Mouse (Mus musculus) embryonic stem cell, embryonic (primary cell): Measurements from ENCODE around the gene Zfp346.

Experiments
- CTCF ChIA-PET, 4 experiments: fragments of 300-600 bp in 2 of 4; fragments of 350-600 bp in 2 of 4; sonication (Branson Sonifier 250); formaldehyde crosslinking; loops; one replicate each; lab custom pipeline; 2022; ENCODE audit warnings: inconsistent platforms in 2 of 4; lab: Charles Lee
- POLR2A ChIA-PET, 4 experiments: fragments of 300-600 bp in 2 of 4; fragments of 350-600 bp in 2 of 4; sonication (Branson Sonifier 250); formaldehyde crosslinking; loops; one replicate each; lab custom pipeline; 2022; ENCODE audit warnings: antibody characterized with exemption in 4 of 4, inconsistent platforms in 1 of 4; lab: Charles Lee

Gene Zfp346

DNA sequence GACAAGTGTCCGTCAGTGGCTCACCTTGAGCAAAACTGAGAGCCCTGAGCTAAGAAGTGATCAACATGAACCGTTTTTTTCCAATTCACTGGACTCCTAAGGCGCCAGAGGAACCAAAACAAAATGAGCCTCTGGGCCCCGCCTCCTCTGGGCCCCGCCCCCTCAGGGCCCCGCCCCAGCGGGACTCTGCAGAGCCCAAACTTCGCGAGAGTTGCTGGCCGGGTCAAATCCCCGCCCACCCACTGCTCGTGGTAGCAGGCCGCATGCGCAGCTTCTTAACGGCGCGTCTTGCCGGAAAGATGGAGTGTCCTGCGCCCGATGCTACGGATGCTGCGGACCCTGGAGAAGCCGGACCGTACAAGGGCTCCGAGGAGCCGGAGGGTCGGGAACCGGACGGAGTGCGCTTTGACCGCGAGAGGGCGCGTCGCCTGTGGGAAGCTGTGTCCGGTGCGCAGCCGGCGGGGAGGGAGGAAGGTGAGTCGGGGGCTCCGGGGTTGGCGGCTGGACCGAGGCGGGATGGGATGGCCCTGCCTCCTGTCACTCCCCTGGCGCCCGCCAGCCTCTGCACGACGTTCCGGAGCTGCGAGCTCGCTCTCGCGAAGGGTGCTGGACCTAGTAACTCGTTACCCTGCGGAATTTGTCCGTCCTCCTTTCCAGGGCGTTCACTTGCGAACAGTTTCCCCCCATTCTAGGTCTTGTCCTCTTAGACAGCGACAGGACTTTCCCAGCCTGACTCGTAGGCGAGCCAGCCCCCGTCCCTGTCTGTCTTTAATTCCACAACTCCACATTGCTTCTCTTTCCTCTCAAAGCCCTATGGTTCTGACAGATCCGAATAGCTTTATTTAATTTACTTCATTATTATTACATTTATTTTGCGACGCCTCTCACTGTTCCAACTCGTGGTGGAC is at the start of gene Zfp346:
TSS of gene Zfp346 (plus strand) at position 267 of the 908 bp plus-strand sequence.
- CTCF ChIA-PET = interaction anchor here (0.5 to 1.4 kb wide), 5 partner anchors 31 to 221 kb away, joined by 3 to 9 read pairs (median 3); no protein-coding TSS in a partner anchor
- POLR2A ChIA-PET = interaction anchor here (0.5 to 6.5 kb wide), 65 partner anchors 8 to 957 kb away, joined by 3 to 58 read pairs (median 4); partner anchors contain the start of genes Fgfr4 (in 2 of the 4), Gm17617 (in 1 of the 4), Lman2 (in 1 of the 4) and Tspan17 (in 1 of the 4)

DNA sequence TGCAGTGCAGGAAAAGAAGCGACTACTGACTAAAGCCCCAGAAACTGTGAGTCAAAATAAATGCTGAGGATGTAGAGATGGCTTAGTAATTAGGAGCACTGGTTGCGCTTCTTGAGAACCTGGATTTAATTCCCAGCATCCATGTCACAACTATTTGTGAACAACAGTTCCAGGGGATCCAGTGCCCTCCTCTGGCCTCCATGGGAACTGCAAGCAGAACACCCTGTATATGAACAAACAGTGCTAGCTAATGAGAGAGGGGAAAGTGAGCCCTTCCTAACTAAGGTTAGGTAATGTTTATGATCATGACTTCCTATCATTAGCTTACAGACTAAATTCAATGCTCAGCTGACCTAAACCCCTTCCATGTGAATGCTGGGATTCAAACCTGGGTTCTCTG is 47.1 kb upstream of the Zfp346 start:
- POLR2A ChIA-PET = interaction anchor here in 1 of 4 experiments (0.8 kb wide), 1 partner anchor 259 kb away, joined by 3 read pairs; no protein-coding TSS in a partner anchor
- CTCF ChIA-PET = interaction anchor here (0.6 to 1.9 kb wide), 11 partner anchors 12 to 292 kb away, joined by 3 to 19 read pairs (median 4); partner anchors contain the start of genes Sncb (in 1 of the 4) and Tspan17 (in 1 of the 4)

DNA sequence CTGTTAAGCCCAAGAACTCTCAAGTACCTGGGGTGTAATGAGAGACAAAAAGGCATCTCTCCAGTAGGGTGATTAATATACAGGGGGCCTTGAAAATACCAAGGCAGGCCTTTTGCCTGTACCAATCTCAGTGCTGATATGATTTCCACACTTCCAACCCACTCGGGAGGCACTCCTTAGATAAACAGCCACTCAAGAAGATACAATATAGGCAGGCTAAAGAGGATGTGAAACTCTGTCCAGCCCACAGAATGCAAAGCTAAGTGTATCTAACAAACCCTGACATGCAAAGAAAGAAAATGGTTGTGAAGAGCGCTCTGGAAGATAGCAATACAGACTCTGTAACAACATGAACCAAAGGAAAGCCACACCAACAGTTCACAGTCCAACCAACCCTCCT is 41.8 kb upstream of the Zfp346 start:
- POLR2A ChIA-PET = interaction anchor here in 1 of 4 experiments (0.6 to 1.3 kb wide), 3 partner anchors 9 to 622 kb away, joined by 3 to 5 read pairs (median 4); no protein-coding TSS in a partner anchor
- CTCF ChIA-PET = interaction anchor here in 1 of 4 experiments (0.6 kb wide), 1 partner anchor 173 kb away, joined by 3 read pairs; no protein-coding TSS in a partner anchor

GRCm38 (mm10) chr13:55069719-55070118 is 35.4 kb upstream of the Zfp346 start:
- ChIA-PET CTCF (interaction anchor here in 3 of 4 experiments (0.5 to 3.3 kb wide), 3 partner anchors 117 to 294 kb away, joined by 5 to 12 read pairs (median 11); no protein-coding TSS in a partner anchor), POLR2A (interaction anchor here in 1 of 4 experiments (1.1 kb wide), 1 partner anchor 36 kb away, joined by 3 read pairs; no protein-coding TSS in a partner anchor)

GRCm38 (mm10) chr13:55071322-55071721 is 33.8 kb upstream of the Zfp346 start:
- POLR2A ChIA-PET = interaction anchor here in 1 of 4 experiments (0.7 to 1.2 kb wide), 2 partner anchors 14 to 87 kb away, joined by 3 to 4 read pairs; no protein-coding TSS in a partner anchor
- CTCF ChIA-PET = interaction anchor here in 3 of 4 experiments (0.6 to 3.3 kb wide), 12 partner anchors 9 to 313 kb away, joined by 3 to 12 read pairs (median 4); partner anchors contain the start of gene Zfp346 (in 1 of the 3)

- POLR2A ChIA-PET = interaction anchor here in 1 of 4 experiments (1.4 kb wide), 1 partner anchor 22 kb away, joined by 4 read pairs; no protein-coding TSS in a partner anchor
- CTCF ChIA-PET = interaction anchor here in 2 of 4 experiments (0.5 to 1.0 kb wide), 2 partner anchors 183 to 276 kb away, joined by 3 read pairs; no protein-coding TSS in a partner anchor
Measured at GRCm38 (mm10) chr13:55075597-55075996, 29.5 kb upstream of the Zfp346 start.

- CTCF ChIA-PET = no interaction called here
Measured at GRCm38 (mm10) chr13:55092588-55092987, 12.5 kb upstream of the Zfp346 start.

GRCm38 (mm10) chr13:55097841-55098240 is 7.3 kb upstream of the Zfp346 start:
- ChIA-PET POLR2A (interaction anchor here (0.6 to 1.6 kb wide), 9 partner anchors 8 to 315 kb away, joined by 3 to 6 read pairs (median 4); no protein-coding TSS in a partner anchor), CTCF (interaction anchor here in 3 of 4 experiments (0.6 to 1.3 kb wide), 5 partner anchors 33 to 184 kb away, joined by 3 to 7 read pairs (median 3); no protein-coding TSS in a partner anchor)

More at GRCm38 (mm10) chr13:55092588-55092987, 12.5 kb upstream of the Zfp346 start:
- POLR2A ChIA-PET = no interaction called here

DNA sequence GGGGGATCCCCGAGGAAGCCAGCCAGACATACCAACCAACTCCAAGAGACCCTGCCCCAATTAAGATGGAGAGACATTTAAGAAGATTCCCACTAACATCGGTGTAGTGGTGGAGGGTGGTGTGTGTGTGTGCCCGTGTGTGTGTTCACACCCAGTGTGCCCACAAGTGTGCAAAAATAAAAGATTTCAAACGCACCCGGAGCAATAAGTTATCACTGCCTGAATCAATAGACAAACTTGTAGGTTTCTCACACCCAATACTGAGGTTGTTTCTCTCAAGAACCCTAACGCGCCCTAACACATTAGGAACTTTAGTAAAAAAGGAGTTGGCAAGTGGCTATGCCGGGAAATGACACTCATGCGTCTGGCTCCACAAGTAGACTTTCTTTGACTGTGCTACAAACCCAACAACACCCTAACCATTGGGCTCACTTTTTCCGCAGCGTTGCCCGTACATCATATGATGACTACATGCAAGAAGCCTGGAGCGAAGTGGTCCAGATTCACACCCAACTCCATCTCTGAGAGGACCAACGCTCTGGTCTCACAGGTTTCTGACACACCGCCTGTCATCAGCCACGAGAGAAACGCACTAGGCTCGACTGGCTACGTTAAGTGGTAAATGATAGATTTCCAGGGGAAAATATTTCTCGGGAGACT is 5.9 kb upstream of the Zfp346 start:
- POLR2A ChIA-PET = interaction anchor here in 2 of 4 experiments (0.8 to 1.9 kb wide), 14 partner anchors 10 to 524 kb away, joined by 3 to 7 read pairs (median 4); partner anchors contain the start of gene Caml (in 1 of the 2)

DNA sequence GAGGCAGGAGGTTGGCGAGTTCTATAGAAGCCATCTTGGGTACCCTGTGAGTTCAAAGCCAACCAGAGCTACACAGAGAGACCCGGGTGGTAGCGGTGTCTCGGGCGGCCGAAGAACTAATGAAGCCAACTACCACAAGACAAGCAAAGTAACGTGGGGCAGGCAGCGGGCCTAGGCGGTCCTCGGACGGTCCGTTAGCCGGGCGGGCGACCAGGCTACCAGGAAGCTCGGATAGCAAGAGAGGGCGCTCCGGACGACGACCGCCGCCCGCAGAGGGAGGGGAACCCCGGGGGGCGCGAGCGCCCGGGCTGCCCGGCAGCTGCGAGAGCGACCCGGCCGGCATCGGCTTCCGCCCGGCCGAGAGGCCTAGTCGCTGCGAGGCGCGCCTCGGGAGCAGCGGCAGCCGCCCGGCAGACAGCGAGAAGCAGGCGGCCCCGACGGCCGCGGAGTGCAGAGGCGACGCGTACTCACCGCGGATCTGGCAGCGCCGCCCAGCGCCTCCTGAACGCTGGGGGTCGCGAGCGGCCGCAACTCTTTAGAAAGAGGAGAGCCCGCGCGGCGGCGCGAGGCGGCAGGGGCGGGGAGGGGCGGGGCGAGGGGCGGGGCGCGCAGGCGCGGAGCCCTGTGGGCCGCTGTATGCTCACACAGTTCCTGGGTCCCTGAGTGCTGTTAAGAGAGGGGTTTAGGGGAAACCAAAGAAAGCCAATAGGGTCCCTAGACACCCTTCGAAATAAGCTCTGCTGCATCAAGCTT is 5.2 kb upstream of the Zfp346 start, which contains the start of gene Uimc1:
TSS of gene Uimc1 (minus strand) at position 575 of the 753 bp plus-strand sequence.
- ChIA-PET POLR2A (interaction anchor here in 3 of 4 experiments (0.6 to 1.9 kb wide), 19 partner anchors 9 to 523 kb away, joined by 3 to 7 read pairs (median 3); partner anchors contain the start of genes Caml (in 1 of the 3) and Fgfr4 (in 1 of the 3)), CTCF (interaction anchor here in 1 of 4 experiments (0.6 kb wide), 2 partner anchors 115 to 189 kb away, joined by 3 read pairs; no protein-coding TSS in a partner anchor)

More for the DNA sequence above, 5.9 kb upstream of the Zfp346 start:
- CTCF ChIA-PET = interaction anchor here in 1 of 4 experiments (0.6 kb wide), 2 partner anchors 115 to 190 kb away, joined by 3 read pairs; no protein-coding TSS in a partner anchor

- CTCF ChIA-PET = no interaction called here
- POLR2A ChIA-PET = interaction anchor here in 2 of 4 experiments (0.6 to 1.3 kb wide), 4 partner anchors 34 to 101 kb away, joined by 3 to 6 read pairs (median 4); no protein-coding TSS in a partner anchor
Measured at GRCm38 (mm10) chr13:55101627-55102026, 3.5 kb upstream of the Zfp346 start.

DNA sequence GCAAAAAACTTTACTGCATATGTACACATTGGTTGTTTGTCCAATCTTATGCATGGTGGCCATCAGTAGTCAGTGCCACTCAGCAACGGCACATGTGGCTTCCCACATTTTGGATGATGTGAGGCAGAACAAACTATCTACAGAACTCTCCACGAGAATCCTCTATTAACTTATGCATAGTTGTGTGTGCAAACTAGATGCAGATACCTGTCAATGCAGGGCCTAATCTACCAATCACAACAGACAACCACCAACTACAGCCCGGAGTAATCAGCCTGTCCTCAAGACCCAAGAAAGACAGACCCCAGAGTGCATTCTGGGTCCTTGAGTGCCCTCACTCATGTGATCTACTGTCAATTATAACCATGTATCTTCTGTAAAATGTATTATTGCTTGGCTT is 2.7 kb upstream of the Zfp346 start:
- ChIA-PET CTCF (no interaction called here), POLR2A (no interaction called here)

DNA sequence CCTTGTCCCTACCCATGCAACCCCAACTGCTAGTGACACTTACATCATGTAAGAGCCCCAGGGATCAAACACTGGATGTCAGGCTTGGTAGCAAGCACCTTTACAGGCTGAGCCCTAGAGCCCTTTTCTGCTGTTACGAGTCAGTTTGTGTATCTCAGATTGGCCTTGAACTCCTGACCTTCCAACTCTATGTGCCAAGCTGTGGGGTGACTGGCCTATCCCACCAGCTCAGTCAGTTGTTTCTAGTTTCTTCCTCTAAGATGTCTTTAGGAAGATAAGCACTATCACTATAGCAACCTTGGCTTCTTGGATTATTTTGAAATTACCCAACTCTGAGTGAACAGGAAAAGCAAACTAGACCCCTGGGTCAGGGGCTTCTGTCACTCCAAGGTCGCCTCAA is 1.8 kb upstream of the Zfp346 start:
- ChIA-PET POLR2A (interaction anchor here in 2 of 4 experiments (0.6 to 2.1 kb wide), 2 partner anchors 51 to 410 kb away, joined by 3 to 8 read pairs; partner anchors contain the start of gene Rnf44 (in 1 of the 2)), CTCF (no interaction called here)

GRCm38 (mm10) chr13:55105953-55106691 is 1.0 kb downstream of the Zfp346 start:
- ChIA-PET POLR2A (interaction anchor here (0.6 to 6.5 kb wide), 44 partner anchors 8 to 355 kb away, joined by 3 to 58 read pairs (median 4); partner anchors contain the start of genes Fgfr4 (in 1 of the 4) and Gm17617 (in 1 of the 4)), CTCF (interaction anchor here (0.6 to 1.4 kb wide), 4 partner anchors 64 to 1633 kb away, joined by 3 read pairs; no protein-coding TSS in a partner anchor)

GRCm38 (mm10) chr13:55107116-55107515 is 2.0 kb downstream of the Zfp346 start:
- POLR2A ChIA-PET = interaction anchor here in 2 of 4 experiments (0.6 to 6.5 kb wide), 18 partner anchors 9 to 354 kb away, joined by 3 to 58 read pairs (median 4); partner anchors contain the start of gene Gm17617 (in 1 of the 2)
- CTCF ChIA-PET = interaction anchor here in 1 of 4 experiments (0.7 kb wide), 1 partner anchor 1634 kb away, joined by 3 read pairs; no protein-coding TSS in a partner anchor
